Mouse (Mus musculus) lung, postnatal 0 days (tissue): ENCODE data around the gene Zfp64. TPM values are rescaled to one million over a fixed set of nuclear protein-coding genes. Genes with fewer than 3 reads are reported as not detected.

ENCODE experiments used
- ATAC-seq: fragments of 200-750 bp; cut with Nextera tagmentation; 2 replicates; pipeline ENCODE4 v1.8.0; 2017; ENCODE audit warnings: moderate library complexity
- DNase-seq: peaks from one replicate; pipeline ENCODE4 v3.0.0-alpha.2; 2016; ENCODE audit warnings: low spot score
- H3K27ac ChIP-seq: fragments of 300-500 bp; sonication (generic); 2 replicates; pipeline ENCODE4 v1.5.1; 2014; ENCODE audit warnings: antibody characterized with exemption, mild to moderate bottlenecking, low read length, mixed read lengths
- H3K27me3 ChIP-seq: fragments of 300-500 bp; sonication (generic); replicated peaks from 2 replicates; pipeline ENCODE4 v1.6.1; 2014; ENCODE audit warnings: low read length, mixed read lengths; ENCODE audit not compliant: insufficient read depth
- H3K36me3 ChIP-seq: fragments of 300-500 bp; sonication (generic); 2 replicates; pipeline ENCODE4 v1.6.1; 2014; ENCODE audit warnings: low read length, mixed read lengths; ENCODE audit not compliant: insufficient read depth
- H3K4me1 ChIP-seq: fragments of 300-500 bp; sonication (generic); 2 replicates; pipeline ENCODE4 v1.6.1; 2014; ENCODE audit warnings: antibody characterized with exemption, low read depth, low read length, mixed read lengths; ENCODE audit not compliant: insufficient read depth
- H3K4me2 ChIP-seq: fragments of 300-500 bp; sonication (generic); replicated peaks from 2 replicates; pipeline ENCODE4 v1.6.1; 2014; ENCODE audit warnings: low read depth, mild to moderate bottlenecking, low read length, moderate library complexity, mixed read lengths
- H3K4me3 ChIP-seq: fragments of 300-500 bp; sonication (generic); 2 replicates; pipeline ENCODE4 v1.5.1; 2014; ENCODE audit warnings: low read depth, low read length
- H3K9ac ChIP-seq: fragments of 300-500 bp; sonication (generic); replicated peaks from 2 replicates; pipeline ENCODE4 v1.6.1; 2014; ENCODE audit warnings: low read depth, mild to moderate bottlenecking
- H3K9me3 ChIP-seq: fragments of 300-500 bp; sonication (generic); 2 replicates; pipeline ENCODE4 v1.6.1; 2016; ENCODE audit warnings: low read length, mixed read lengths
- CTCF ChIP-seq: IDR thresholded peaks from 2 replicates; pipeline ENCODE4 v1.5.1; 2016; ENCODE audit warnings: antibody characterized with exemption, mild to moderate bottlenecking
- EP300 ChIP-seq: IDR thresholded peaks from 2 replicates; pipeline ENCODE4 v1.6.1; 2016; ENCODE audit warnings: antibody characterized with exemption, mild to moderate bottlenecking, control low read depth
- WGBS: fragments of 180-500 bp; shearing (Covaris S2); extraction: QIAGEN DNeasy Blood & Tissue Kit; methylation state at CpG from one replicate; pipeline ENCODE4 v1.1.7; 2014; 5-methylcytosine and 5-hydroxymethylcytosine counted together
- polyA plus RNA-seq: library from polyadenylated mRNA; unstranded; fragments of >200 nt; fragmentation: Nextera tagmentation; extraction: Ambion mirVana; gene quantifications from 2 replicates; pipeline ENCODE4 v1.2.1, GENCODE M21; 2015

The Zfp64 gene
- polyA plus RNA-seq, 1 experiment from 2014 or later, result 15.8 TPM

GRCm38 (mm10) chr2:168894738-168895137 is 60.6 kb downstream of the Zfp64 start:
- no peak for DNase-seq
- no peak overlapping the region for H3K4me3 ChIP-seq
- no peaks in the 10 kb centered on the region for H3K4me1 ChIP-seq
- H3K9ac ChIP-seq, result no peak overlapping the region
- TF ChIP-seq CTCF (no peak), EP300 (no peak)
- ATAC-seq, result no peak
- no peaks in the 10 kb centered on the region for H3K27me3 ChIP-seq
- no peaks in the 10 kb centered on the region for H3K36me3 ChIP-seq
- H3K9me3 ChIP-seq, result no peaks in the 10 kb centered on the region
- no peak overlapping the region for H3K27ac ChIP-seq
- no peak overlapping the region for H3K4me2 ChIP-seq
- WGBS, result 86% methylated on average over 7 of the region's 7 CpGs

- no peak for TF ChIP-seq CTCF
- no peak for TF ChIP-seq EP300
- no peaks in the 10 kb centered on the region for H3K9me3 ChIP-seq
- ATAC-seq, result no peak
- H3K4me1 ChIP-seq, result no peaks in the 10 kb centered on the region
- WGBS, result 83% methylated on average over 2 of the region's 2 CpGs
- no peak for DNase-seq
- H3K4me3 ChIP-seq, result no peak overlapping the region
- no peak overlapping the region for H3K9ac ChIP-seq
- no peak overlapping the region for H3K27ac ChIP-seq
- H3K4me2 ChIP-seq, result no peak overlapping the region
- H3K27me3 ChIP-seq, result no peaks in the 10 kb centered on the region
- no peaks in the 10 kb centered on the region for H3K36me3 ChIP-seq
These were observed 63.3 kb downstream of the Zfp64 start for GRCm38 (mm10) chr2:168892057-168892456.

GRCm38 (mm10) chr2:168884641-168885040 is 70.7 kb downstream of the Zfp64 start:
- Histone ChIP-seq H3K4me1 (no peaks in the 10 kb centered on the region), H3K36me3 (no peaks in the 10 kb centered on the region), H3K4me2 (no peak overlapping the region), H3K9ac (no peak overlapping the region), H3K4me3 (no peak overlapping the region), H3K27ac (no peak overlapping the region), H3K27me3 (no peaks in the 10 kb centered on the region), H3K9me3 (no peaks in the 10 kb centered on the region)
- WGBS, result 27% methylated on average over 8 of the region's 8 CpGs
- DNase-seq (peak; percentile 18), ATAC-seq (peak; percentile 14; the same call in 1 of the 2 replicates)
- TF ChIP-seq CTCF (no peak), EP300 (no peak)

- Histone ChIP-seq H3K27me3 (no peaks in the 10 kb centered on the region), H3K27ac (no peak overlapping the region), H3K4me2 (no peak overlapping the region), H3K9me3 (no peaks in the 10 kb centered on the region), H3K4me3 (no peak overlapping the region), H3K4me1 (no peaks in the 10 kb centered on the region), H3K9ac (no peak overlapping the region), H3K36me3 (no peaks in the 10 kb centered on the region)
- ATAC-seq (no peak), DNase-seq (no peak)
- 70% methylated on average over 1 of the region's 1 CpGs for WGBS
- TF ChIP-seq CTCF (no peak), EP300 (no peak)
These were observed 72.4 kb downstream of the Zfp64 start for GRCm38 (mm10) chr2:168882997-168883396.

- Histone ChIP-seq H3K9ac (no peak overlapping the region), H3K4me2 (no peak overlapping the region), H3K9me3 (no peaks in the 10 kb centered on the region), H3K4me3 (no peak overlapping the region), H3K4me1 (no peaks in the 10 kb centered on the region), H3K27me3 (no peaks in the 10 kb centered on the region), H3K27ac (no peak overlapping the region), H3K36me3 (no peaks in the 10 kb centered on the region)
- ATAC-seq, result no peak
- TF ChIP-seq CTCF, result peak; percentile 71
- no peak for TF ChIP-seq EP300
- WGBS, result 52% methylated on average over 5 of the region's 5 CpGs
- DNase-seq, result peak; percentile 14
These were observed 73.5 kb downstream of the Zfp64 start for GRCm38 (mm10) chr2:168881927-168882326.

- Histone ChIP-seq H3K4me2 (no peak overlapping the region), H3K36me3 (no peaks in the 10 kb centered on the region), H3K9me3 (no peaks in the 10 kb centered on the region), H3K4me1 (no peaks in the 10 kb centered on the region), H3K27me3 (no peaks in the 10 kb centered on the region), H3K4me3 (no peak overlapping the region), H3K9ac (no peak overlapping the region), H3K27ac (no peak overlapping the region)
- WGBS, result 82% methylated on average over 10 of the region's 10 CpGs
- DNase-seq (no peak), ATAC-seq (no peak)
- TF ChIP-seq EP300 (no peak), CTCF (peak; percentile 18; the same call in 1 of the 2 replicates)
These were observed 75.8 kb downstream of the Zfp64 start for GRCm38 (mm10) chr2:168879573-168879972.

- H3K4me3 ChIP-seq, result no peak overlapping the region
- no peak for TF ChIP-seq CTCF
- no peak for TF ChIP-seq EP300
- no peak overlapping the region for H3K9ac ChIP-seq
- DNase-seq (no peak), ATAC-seq (no peak)
- H3K27me3 ChIP-seq, result no peaks in the 10 kb centered on the region
- no peaks in the 10 kb centered on the region for H3K4me1 ChIP-seq
- 40% methylated on average over 8 of the region's 8 CpGs for WGBS
- no peaks in the 10 kb centered on the region for H3K9me3 ChIP-seq
- H3K36me3 ChIP-seq, result no peaks in the 10 kb centered on the region
- H3K4me2 ChIP-seq, result no peak overlapping the region
- no peak overlapping the region for H3K27ac ChIP-seq
These were observed 76.7 kb downstream of the Zfp64 start for GRCm38 (mm10) chr2:168878708-168879107.
